Mouse (Mus musculus): ENCODE measurements around the gene Tmc4.

- TF ChIP-seq GATA1 (IDR thresholded peaks at IDR 0.05; ENCODE audit: low read length) (peak; percentile 36; the same call in 1 of the 2 replicates), TAL1 (IDR thresholded peaks at IDR 0.05; ENCODE audit: low read length) (no peak)
Measured at GRCm38 (mm10) chr7:3644672-3645487, 32.5 kb downstream of the Tmc4 start, which contains the start of gene Cnot3.
